Comparison of ENCODE assay signal across 8 mouse cellular contexts in the genomic region with DNA sequence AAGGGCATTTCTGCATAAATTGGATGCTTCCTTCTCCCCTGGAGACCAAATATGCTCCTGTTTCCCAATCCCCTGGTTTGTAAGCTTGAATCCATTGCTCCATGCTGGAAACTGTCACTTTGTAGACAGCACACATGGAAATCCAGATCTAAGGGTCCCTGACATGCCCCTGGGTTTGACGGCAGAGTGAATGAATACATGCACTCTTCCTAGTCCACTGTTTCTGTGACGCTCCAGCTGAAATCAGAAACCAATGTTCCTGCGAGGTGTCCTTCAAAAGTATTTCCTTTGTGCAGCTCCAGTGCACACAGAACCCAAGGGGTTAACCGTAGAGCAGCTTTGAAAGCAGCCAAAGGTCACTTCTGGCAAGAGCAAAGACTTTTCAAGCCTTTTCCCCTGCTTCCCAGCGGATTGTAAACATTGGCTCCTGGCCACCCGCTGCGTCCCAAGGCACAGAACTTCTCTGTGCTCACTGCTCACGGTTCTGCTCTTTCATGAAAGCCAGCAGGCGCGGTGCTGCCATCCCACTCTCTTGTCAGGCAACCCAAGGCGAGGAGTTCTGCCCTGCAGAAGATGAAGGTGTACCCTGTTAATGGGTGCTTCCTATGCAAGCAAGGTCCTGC.
DNase-seq lines count a peak whose midpoint lies in the region; ATAC-seq and TF ChIP-seq lines count a peak whose summit lies in the region.
"Not testable (repeated sequence)": the region's sequence is repeated elsewhere in the genome, so short reads cannot be mapped to it uniquely, and the experiment has no call there.

No protein-coding gene starts in this region.

- not testable (repeated sequence) for H3K27me3 ChIP-seq in embryonic facial prominence, embryonic 13.5 days; heart, embryonic 11.5 days (ENCODE audit: control insufficient read depth, insufficient read depth, low read length); intestine, embryonic 14.5 days (replicated peaks; ENCODE audit: control insufficient read depth, insufficient read depth, low read length); midbrain, postnatal 0 days (ENCODE audit: insufficient read depth, low read length); stomach, embryonic 16.5 days (ENCODE audit: control insufficient read depth, insufficient read depth, low read length)

- H3K4me2 ChIP-seq in embryonic facial prominence, embryonic 13.5 days, result peak overlapping the region; percentile 44
- peak overlapping the region; percentile 48 for H3K4me2 ChIP-seq in heart, embryonic 11.5 days
- peak overlapping the region; percentile 28; the same call in 1 of the 2 replicates for H3K4me2 ChIP-seq in intestine, embryonic 14.5 days (ENCODE audit: low read length)
- peak overlapping the region; percentile 18; the same call in 1 of the 2 replicates for H3K4me2 ChIP-seq in midbrain, postnatal 0 days (ENCODE audit: low read depth, low read length, poor library complexity, severe bottlenecking)
- H3K4me2 ChIP-seq in stomach, embryonic 16.5 days (ENCODE audit: low read depth, low read length), result peak overlapping the region; percentile 41

- 0 out of 2 replicates have a peak overlapping the region, but pooled peaks have one; percentile 11 for H3K9ac ChIP-seq in embryonic facial prominence, embryonic 13.5 days
- not testable (repeated sequence) for H3K9ac ChIP-seq in heart, embryonic 11.5 days (ENCODE audit: low read depth, low read length); intestine, embryonic 14.5 days (ENCODE audit: low read length); midbrain, postnatal 0 days (replicated peaks; ENCODE audit: low read length, poor library complexity, severe bottlenecking); stomach, embryonic 16.5 days (ENCODE audit: low read length)

- H3K36me3 ChIP-seq in embryonic facial prominence, embryonic 13.5 days; heart, embryonic 11.5 days (ENCODE audit: control insufficient read depth, insufficient read depth, low read length); intestine, embryonic 14.5 days (ENCODE audit: control insufficient read depth, insufficient read depth, low read length); midbrain, postnatal 0 days (ENCODE audit: insufficient read depth, low read length); stomach, embryonic 16.5 days (ENCODE audit: control insufficient read depth, insufficient read depth, low read length): not testable (repeated sequence)

- 0 out of 2 replicates have a peak overlapping the region, but pooled peaks have one; percentile 9 for H3K4me3 ChIP-seq in embryonic facial prominence, embryonic 13.5 days
- H3K4me3 ChIP-seq in heart, embryonic 11.5 days (ENCODE audit: low read depth, low read length); intestine, embryonic 14.5 days (ENCODE audit: low read depth, low read length); lung, adult 2 months (replicated peaks; ENCODE audit: extremely low read depth, low read depth, low read length); midbrain, postnatal 0 days (ENCODE audit: low read depth, low read length); stomach, embryonic 16.5 days (replicated peaks; ENCODE audit: low read length): not testable (repeated sequence)

- not testable (repeated sequence) for H3K4me1 ChIP-seq in embryonic facial prominence, embryonic 13.5 days; heart, embryonic 11.5 days (ENCODE audit: control insufficient read depth, insufficient read depth, low read length); intestine, embryonic 14.5 days (replicated peaks; ENCODE audit: control insufficient read depth, insufficient read depth, low read length); lung, adult 2 months (ENCODE audit: control insufficient read depth, insufficient read depth, low read length); midbrain, postnatal 0 days (ENCODE audit: insufficient read depth, low read length); stomach, embryonic 16.5 days (ENCODE audit: control insufficient read depth, insufficient read depth, low read length)

- DNase-seq in adrenal gland, adult 8-10 months, result peak; percentile 10
- peak; percentile 74 for DNase-seq in intestine, embryonic 14.5 days (ENCODE audit: low spot score)
- DNase-seq in large intestine, adult 2 months (ENCODE audit: low read depth, low spot score), result peak; percentile 62
- DNase-seq in lung, adult 2 months, result peak; percentile 50
- DNase-seq in midbrain, postnatal 0 days (ENCODE audit: low spot score), result peak; percentile 35

- TF ChIP-seq POLR2A in lung, adult 2 months (IDR thresholded peaks at IDR 0.05; ENCODE audit: borderline replicate concordance, extremely low read depth, low read depth, low read length), result not testable (repeated sequence)

- ATAC-seq in embryonic facial prominence, embryonic 13.5 days (ENCODE audit: insufficient number of reproducible peaks, insufficient read depth, low FRiP score, low TSS enrichment, low read depth); heart, embryonic 11.5 days (replicated peaks; ENCODE audit: insufficient number of reproducible peaks, low FRiP score, low TSS enrichment); intestine, embryonic 14.5 days (replicated peaks; ENCODE audit: low FRiP score, low TSS enrichment, low read depth); midbrain, postnatal 0 days (ENCODE audit: low FRiP score): not testable (repeated sequence)
- peak; percentile 92 for ATAC-seq in stomach, embryonic 16.5 days (ENCODE audit: insufficient read depth, low FRiP score)

- not testable (repeated sequence) for TF ChIP-seq CTCF in lung, adult 2 months (IDR thresholded peaks at IDR 0.05; ENCODE audit: insufficient read depth, low read length); midbrain, postnatal 0 days (IDR thresholded peaks at IDR 0.05)

- not testable (repeated sequence) for H3K9me3 ChIP-seq in embryonic facial prominence, embryonic 13.5 days; heart, embryonic 11.5 days (replicated peaks; ENCODE audit: control insufficient read depth, low read length); intestine, embryonic 14.5 days (ENCODE audit: control insufficient read depth, low read length); midbrain, postnatal 0 days (ENCODE audit: low read length); stomach, embryonic 16.5 days (replicated peaks; ENCODE audit: control insufficient read depth, low read length)

- 1% methylated on average over 11 of the region's 11 CpGs for WGBS in embryonic facial prominence, embryonic 13.5 days
- 2% methylated on average over 11 of the region's 11 CpGs for WGBS in heart, embryonic 11.5 days (ENCODE audit: insufficient replicate concordance)
- 2% methylated on average over 11 of the region's 11 CpGs for WGBS in intestine, embryonic 14.5 days
- 3% methylated on average over 11 of the region's 11 CpGs for WGBS in large intestine, adult 2 months
- 3% methylated on average over 11 of the region's 11 CpGs for WGBS in lung, adult 2 months
- 2% methylated on average over 11 of the region's 11 CpGs for WGBS in midbrain, postnatal 0 days
- 3% methylated on average over 11 of the region's 11 CpGs for WGBS in stomach, embryonic 16.5 days

- H3K27ac ChIP-seq in embryonic facial prominence, embryonic 13.5 days; heart, embryonic 11.5 days (ENCODE audit: low read depth, low read length); intestine, embryonic 14.5 days (ENCODE audit: low read depth); midbrain, postnatal 0 days (ENCODE audit: low read depth, low read length): not testable (repeated sequence)
- H3K27ac ChIP-seq in stomach, embryonic 16.5 days (ENCODE audit: low read length), result 0 out of 2 replicates have a peak overlapping the region, but pooled peaks have one; percentile 49

Comparison
In these comparisons a context has a peak if more than half of its experiments do, and no peak if none do; other contexts are left out.
1. DNase-seq: peak in every context shown above with its lines; median percentile 74 in intestine, embryonic 14.5 days; 62 in large intestine, adult 2 months; 50 in lung, adult 2 months; 35 in midbrain, postnatal 0 days; 10 in adrenal gland, adult 8-10 months.